Mouse (Mus musculus) small intestine, adult 2 months (tissue): ENCODE measurements around the gene Cryba1. TPM values are rescaled to one million over a fixed set of nuclear protein-coding genes. Genes with fewer than 3 reads are reported as not detected.
A peak's percentile ranks its signal among the peaks of the same experiment; 100 is the strongest.

ENCODE experiments used
- H3K27ac ChIP-seq: fragments of 200-500 bp; 2 replicates; pipeline ENCODE4 v1.5.1; 2012; ENCODE audit warnings: low read depth, low read length, control low read depth, inconsistent platforms; ENCODE audit not compliant: insufficient read depth
- H3K27me3 ChIP-seq: fragments of 200-500 bp; 2 replicates; pipeline ENCODE4 v1.6.1; 2012; ENCODE audit warnings: mild to moderate bottlenecking, moderate library complexity, low read length, inconsistent platforms; ENCODE audit not compliant: control insufficient read depth, insufficient read depth
- H3K36me3 ChIP-seq: fragments of 200-500 bp; 2 replicates; pipeline ENCODE4 v1.6.1; 2012; ENCODE audit warnings: mild to moderate bottlenecking, low read length, control low read depth, inconsistent platforms; ENCODE audit not compliant: control insufficient read depth, insufficient read depth
- H3K4me1 ChIP-seq: fragments of 200-500 bp; 2 replicates; pipeline ENCODE4 v1.6.1; 2012; ENCODE audit warnings: low read length, inconsistent platforms, mixed read lengths; ENCODE audit not compliant: control insufficient read depth, insufficient read depth, insufficient read length
- H3K4me3 ChIP-seq: fragments of 200-500 bp; 2 replicates; pipeline ENCODE4 v1.5.1; 2012; ENCODE audit warnings: low read depth, mild to moderate bottlenecking, control low read depth, inconsistent platforms, low read length, moderate library complexity
- CTCF ChIP-seq: fragments of 200-500 bp; IDR thresholded peaks from 2 replicates; pipeline ENCODE4 v1.5.1; 2012; ENCODE audit warnings: low read depth, mild to moderate bottlenecking, control low read depth, inconsistent platforms, low read length, moderate library complexity, mixed read lengths; ENCODE audit not compliant: insufficient replicate concordance, insufficient read length; ENCODE audit errors: extremely low read depth
- POLR2A ChIP-seq: fragments of 200-500 bp; IDR thresholded peaks from 2 replicates; pipeline ENCODE4 v1.6.1; 2012; ENCODE audit warnings: low read depth, mild to moderate bottlenecking, control low read depth, inconsistent platforms, low read length, moderate library complexity
- WGBS: fragments of 180-500 bp; shearing (Covaris S2); methylation state at CpG from one replicate; pipeline ENCODE4 v1.1.7; 2018; 5-methylcytosine and 5-hydroxymethylcytosine counted together
- polyA plus RNA-seq: library from polyadenylated mRNA; depleted of rRNA; stranded (reverse); fragments of >200 nt; gene quantifications from 2 replicates; pipeline ENCODE4 v1.2.3, GENCODE M21; 2012

Cryba1 gene
- polyA plus RNA-seq, 1 experiment, result not detected

- no peak overlapping the region for H3K4me3 ChIP-seq
- H3K27me3 ChIP-seq, result no peaks in the 10 kb centered on the region
- H3K27ac ChIP-seq, result no peak overlapping the region
- no peaks in the 10 kb centered on the region for H3K4me1 ChIP-seq
- no peak for TF ChIP-seq POLR2A
- no peak for TF ChIP-seq CTCF
- peaks cover 31% of the 10 kb centered on the region for H3K36me3 ChIP-seq
- WGBS, result 64% methylated on average over 3 of the region's 3 CpGs
Observed at GRCm38 (mm10) chr11:77713736-77714135, 11.3 kb downstream of the Cryba1 start.

- TF ChIP-seq POLR2A (no peak), CTCF (no peak)
- WGBS, result 47% methylated on average over 3 of the region's 3 CpGs
- H3K36me3 ChIP-seq, result peaks cover 36% of the 10 kb centered on the region
- no peak overlapping the region for H3K4me3 ChIP-seq
- H3K4me1 ChIP-seq, result no peaks in the 10 kb centered on the region
- H3K27ac ChIP-seq, result no peak overlapping the region
- H3K27me3 ChIP-seq, result no peaks in the 10 kb centered on the region
Observed at GRCm38 (mm10) chr11:77709039-77709438, 16.0 kb downstream of the Cryba1 start.

- WGBS, result 80% methylated on average over 3 of the region's 3 CpGs
- H3K36me3 ChIP-seq, result peaks cover 36% of the 10 kb centered on the region
- H3K27me3 ChIP-seq, result no peaks in the 10 kb centered on the region
- TF ChIP-seq POLR2A, result no peak
- H3K27ac ChIP-seq, result no peak overlapping the region
- no peak overlapping the region for H3K4me3 ChIP-seq
- no peaks in the 10 kb centered on the region for H3K4me1 ChIP-seq
Observed at GRCm38 (mm10) chr11:77705920-77706319, 19.2 kb downstream of the Cryba1 start.

GRCm38 (mm10) chr11:77697232-77697631 is 27.9 kb downstream of the Cryba1 start:
- H3K27me3 ChIP-seq, result no peaks in the 10 kb centered on the region
- WGBS, result 16% methylated on average over 2 of the region's 2 CpGs
- TF ChIP-seq CTCF (no peak), POLR2A (no peak)
- H3K4me3 ChIP-seq, result no peak overlapping the region
- no peaks in the 10 kb centered on the region for H3K4me1 ChIP-seq
- H3K36me3 ChIP-seq, result peaks cover 43% of the 10 kb centered on the region
- H3K27ac ChIP-seq, result no peak overlapping the region

DNA sequence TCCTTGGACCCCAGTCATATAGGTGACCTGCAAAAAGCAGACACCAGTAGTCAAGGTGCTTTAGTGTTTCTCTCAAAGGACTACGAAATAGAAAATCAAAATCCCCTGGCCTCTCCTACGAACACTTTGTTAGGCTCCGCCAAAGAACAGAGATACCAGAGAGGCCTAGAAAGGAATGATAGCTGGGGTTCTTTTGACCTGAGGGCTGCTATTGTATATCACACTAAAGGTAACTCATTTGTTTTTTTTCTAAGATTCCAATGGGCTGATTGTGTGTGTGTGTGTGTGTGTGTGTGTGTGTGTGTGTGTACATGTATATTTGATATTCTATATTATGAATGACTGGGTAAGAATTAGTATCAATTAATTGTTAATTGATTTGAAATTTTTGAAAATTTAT is 32.1 kb downstream of the Cryba1 start:
- Histone ChIP-seq H3K4me3 (no peak overlapping the region), H3K27ac (no peak overlapping the region), H3K27me3 (no peaks in the 10 kb centered on the region), H3K36me3 (peaks cover 35% of the 10 kb centered on the region), H3K4me1 (peaks cover 2% of the 10 kb centered on the region)
- TF ChIP-seq CTCF (no peak), POLR2A (no peak)
- WGBS, result 90% methylated on average over 3 of the region's 3 CpGs

DNA sequence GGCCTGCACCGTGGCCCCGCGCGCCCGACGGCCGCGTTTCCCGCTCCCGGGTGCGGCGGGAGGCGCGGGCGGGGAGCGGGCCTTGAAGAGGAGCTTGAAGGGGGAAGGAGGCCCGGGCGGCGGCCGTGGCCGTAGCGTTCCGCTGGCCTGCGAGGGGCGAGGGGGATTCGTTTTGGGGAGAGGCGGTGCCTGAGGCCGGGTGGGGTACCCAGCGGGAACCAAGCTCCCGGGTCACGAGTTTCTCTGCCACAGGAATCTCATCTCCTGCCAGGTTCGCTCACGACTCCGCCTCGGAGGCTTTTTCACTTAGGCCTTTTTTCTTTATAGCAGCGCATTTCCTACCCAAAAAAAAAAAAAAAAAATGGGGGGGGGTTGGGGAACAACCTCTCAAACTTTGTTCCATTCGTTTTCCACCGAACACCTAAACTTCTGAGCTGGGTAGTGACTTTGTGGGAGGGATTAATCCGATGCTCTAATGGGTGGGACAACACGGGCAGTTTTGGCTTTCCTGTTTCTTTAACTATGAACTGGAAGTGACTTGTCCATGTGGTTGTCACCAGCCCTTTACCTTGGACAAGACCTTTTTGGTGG is 37.4 kb downstream of the Cryba1 start:
- TF ChIP-seq POLR2A (no peak), CTCF (no peak)
- peak overlapping the region; percentile 64 for H3K27ac ChIP-seq
- H3K4me3 ChIP-seq, result peak overlapping the region; percentile 100
- H3K4me1 ChIP-seq, result peaks cover 2% of the 10 kb centered on the region
- under 1% methylated on average over 40 of the region's 40 CpGs for WGBS
- H3K36me3 ChIP-seq, result peaks cover 12% of the 10 kb centered on the region
- H3K27me3 ChIP-seq, result no peaks in the 10 kb centered on the region

DNA sequence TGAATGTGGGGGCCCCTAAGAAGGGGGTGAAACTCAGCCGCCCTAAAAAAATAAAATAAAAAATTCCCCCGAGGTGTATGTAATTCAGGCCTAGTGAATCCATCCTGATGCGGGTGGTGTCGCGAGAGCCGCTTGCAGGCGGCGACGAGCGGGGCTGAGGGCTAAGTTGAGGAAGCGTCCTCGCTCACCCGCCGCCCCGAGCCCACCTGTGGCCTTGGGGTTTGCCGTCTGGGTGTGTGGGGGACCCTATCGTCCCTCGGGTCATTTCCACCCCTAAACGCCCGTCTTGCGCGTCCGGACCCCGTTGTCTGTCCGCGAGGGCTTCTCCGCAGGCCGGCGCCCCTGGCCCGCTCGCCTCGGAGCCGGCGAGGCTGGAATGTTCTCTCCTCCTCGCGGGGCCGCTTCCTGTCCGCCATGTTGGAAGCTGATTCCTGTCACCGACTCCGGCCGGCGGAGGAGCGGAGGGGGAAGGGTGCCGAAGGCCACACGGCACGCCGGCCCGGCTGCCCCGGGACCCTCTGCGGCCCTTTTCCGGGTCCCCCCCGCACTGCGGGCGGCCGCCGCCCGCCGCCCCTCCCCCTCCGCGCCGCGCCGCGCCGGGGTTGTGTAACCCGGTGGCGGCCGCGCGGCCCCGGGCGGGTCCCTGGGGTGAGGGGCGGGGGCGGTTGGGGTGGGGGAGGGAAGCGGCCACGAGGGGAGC is 38.1 kb downstream of the Cryba1 start:
- Histone ChIP-seq H3K27me3 (no peaks in the 10 kb centered on the region), H3K4me1 (peaks cover 2% of the 10 kb centered on the region), H3K27ac (peak overlapping the region; percentile 98), H3K4me3 (peak overlapping the region; percentile 100), H3K36me3 (peaks cover 5% of the 10 kb centered on the region)
- TF ChIP-seq POLR2A, result peak; percentile 30; the same call in 1 of the 2 replicates
- TF ChIP-seq CTCF, result no peak; the same call in 1 of the 2 replicates
- 1% methylated on average over 60 of the region's 76 CpGs for WGBS
